Mouse (Mus musculus) ES-E14 (cell line): Measurements from ENCODE around the gene Zfp472.
A peak's percentile ranks its signal among the peaks of the same experiment; 100 is the strongest.

Source experiments
- CHD2 ChIP-seq: IDR thresholded peaks from 2 replicates; pipeline ENCODE4 v1.6.1; 2014; ENCODE audit warnings: mild to moderate bottlenecking, low read depth, low read length, inconsistent platforms
- MAFK ChIP-seq: IDR thresholded peaks from 2 replicates; pipeline ENCODE4 v1.6.1; 2014; ENCODE audit warnings: mild to moderate bottlenecking, low read depth, low read length, inconsistent platforms; ENCODE audit not compliant: insufficient read depth
- ZC3H11A ChIP-seq: IDR thresholded peaks from 2 replicates; pipeline ENCODE4 v1.6.1; 2012; ENCODE audit warnings: low read depth, mild to moderate bottlenecking, inconsistent platforms, low read length, borderline replicate concordance

DNA sequence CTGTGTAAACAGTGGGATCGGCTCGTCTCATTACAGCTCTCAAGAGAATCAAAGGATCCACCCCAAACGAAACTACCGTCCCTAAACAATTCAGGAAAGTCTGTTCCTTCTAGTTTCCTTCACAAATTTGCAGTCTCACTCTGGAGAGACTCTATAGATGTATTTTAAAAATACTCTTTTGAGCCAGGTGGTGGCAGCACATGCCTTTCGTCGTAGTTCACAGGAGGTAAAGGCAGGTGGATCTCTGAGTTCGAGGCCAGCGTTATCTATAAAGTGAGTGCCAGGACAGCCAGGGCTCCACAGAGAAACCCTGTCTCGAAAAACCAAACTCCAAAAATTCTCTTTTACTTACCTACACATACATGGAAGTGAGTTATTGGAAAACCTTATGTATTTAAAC, 42.7 kb downstream of the Zfp472 start:
- TF ChIP-seq ZC3H11A (peak; percentile 56; the same call in 1 of the 2 replicates), CHD2 (no peak), MAFK (no peak)
